Mouse (Mus musculus) liver, embryonic 11.5 days (tissue): ENCODE measurements at regions not wholly inside any gene's neighbourhood (a gene's known extent, or its start where the extent isn't known, plus 50 kb on each side); places are given as distances from the start of the nearest gene placed in this dataset.

Experiments
- ATAC-seq: fragments of 200-750 bp; cut with Nextera tagmentation; replicated peaks from 2 replicates; pipeline ENCODE4 v1.8.0; 2017; ENCODE audit warnings: moderate number of reproducible peaks, mild to moderate bottlenecking, moderate TSS enrichment, moderate library complexity; ENCODE audit not compliant: low FRiP score
- DNase-seq: peaks from one replicate; pipeline ENCODE4 v3.0.0-alpha.2; 2017; ENCODE audit warnings: low spot score
- H3K27ac ChIP-seq: fragments of 300-500 bp; sonication (generic); 2 replicates; pipeline ENCODE4 v1.5.1; 2014; ENCODE audit warnings: mild to moderate bottlenecking, low read depth, low read length, control low read depth
- H3K27me3 ChIP-seq: fragments of 300-500 bp; sonication (generic); replicated peaks from 2 replicates; pipeline ENCODE4 v1.6.1; 2014; ENCODE audit warnings: low read length, mixed read lengths; ENCODE audit not compliant: control insufficient read depth, insufficient read depth
- H3K36me3 ChIP-seq: fragments of 300-500 bp; sonication (generic); 2 replicates; pipeline ENCODE4 v1.6.1; 2014; ENCODE audit warnings: mild to moderate bottlenecking, low read length, moderate library complexity, mixed read lengths; ENCODE audit not compliant: control insufficient read depth, insufficient read depth
- H3K4me1 ChIP-seq: fragments of 300-500 bp; sonication (generic); replicated peaks from 2 replicates; pipeline ENCODE4 v1.6.1; 2014; ENCODE audit warnings: low read length, mixed read lengths; ENCODE audit not compliant: control insufficient read depth, insufficient read depth
- H3K4me2 ChIP-seq: fragments of 300-500 bp; sonication (generic); 2 replicates; pipeline ENCODE4 v1.6.1; 2014; ENCODE audit warnings: mild to moderate bottlenecking, control low read depth, moderate library complexity
- H3K4me3 ChIP-seq: fragments of 300-500 bp; sonication (generic); 2 replicates; pipeline ENCODE4 v1.5.1; 2014; ENCODE audit warnings: low read depth, low read length, control low read depth
- H3K9ac ChIP-seq: fragments of 300-500 bp; sonication (generic); 2 replicates; pipeline ENCODE4 v1.6.1; 2014; ENCODE audit warnings: low read depth, low read length, control low read depth
- H3K9me3 ChIP-seq: fragments of 300-500 bp; sonication (generic); 2 replicates; pipeline ENCODE4 v1.6.1; 2016; ENCODE audit warnings: low read length, inconsistent platforms, mixed read lengths; ENCODE audit not compliant: control insufficient read depth
- WGBS: fragments of 180-500 bp; shearing (Covaris S2); extraction: QIAGEN DNeasy Blood & Tissue Kit; methylation state at CpG from one replicate; pipeline ENCODE4 v1.1.7; 2014; 5-methylcytosine and 5-hydroxymethylcytosine counted together

- Histone ChIP-seq H3K9me3 (no peaks in the 10 kb centered on the region), H3K4me2 (no peak overlapping the region), H3K36me3 (no peaks in the 10 kb centered on the region), H3K27ac (no peak overlapping the region), H3K4me1 (no peaks in the 10 kb centered on the region), H3K4me3 (no peak overlapping the region), H3K9ac (no peak overlapping the region), H3K27me3 (no peaks in the 10 kb centered on the region)
- ATAC-seq = no peak
- DNase-seq = no peak
- 79% methylated on average over 2 of the region's 2 CpGs for WGBS
Measured at GRCm38 (mm10) chr10:97047566-97047965, 430.8 kb downstream of the Btg1 start.

- ATAC-seq (no peak), DNase-seq (no peak)
- H3K27ac ChIP-seq = no peak overlapping the region
- H3K4me3 ChIP-seq = no peak overlapping the region
- no peaks in the 10 kb centered on the region for H3K4me1 ChIP-seq
- no peak overlapping the region for H3K4me2 ChIP-seq
- H3K9me3 ChIP-seq = no peaks in the 10 kb centered on the region
- 53% methylated on average over 2 of the region's 2 CpGs for WGBS
- H3K36me3 ChIP-seq = no peaks in the 10 kb centered on the region
- no peaks in the 10 kb centered on the region for H3K27me3 ChIP-seq
- H3K9ac ChIP-seq = no peak overlapping the region
Measured at GRCm38 (mm10) chr10:97047996-97048395, 431.2 kb downstream of the Btg1 start.

GRCm38 (mm10) chr10:97054472-97054871 is 424.9 kb upstream of the Dcn start:
- 81% methylated on average over 3 of the region's 3 CpGs for WGBS
- Histone ChIP-seq H3K4me1 (no peaks in the 10 kb centered on the region), H3K36me3 (no peaks in the 10 kb centered on the region), H3K4me3 (no peak overlapping the region), H3K4me2 (no peak overlapping the region), H3K27ac (no peak overlapping the region), H3K9me3 (no peaks in the 10 kb centered on the region), H3K9ac (no peak overlapping the region), H3K27me3 (no peaks in the 10 kb centered on the region)
- DNase-seq (no peak), ATAC-seq (no peak)

GRCm38 (mm10) chr10:97061961-97062360 is 417.4 kb upstream of the Dcn start:
- H3K36me3 ChIP-seq = no peaks in the 10 kb centered on the region
- H3K9me3 ChIP-seq = no peaks in the 10 kb centered on the region
- DNase-seq (no peak), ATAC-seq (no peak)
- WGBS = 83% methylated on average over 3 of the region's 3 CpGs
- no peaks in the 10 kb centered on the region for H3K4me1 ChIP-seq
- no peak overlapping the region for H3K4me2 ChIP-seq
- no peak overlapping the region for H3K9ac ChIP-seq
- no peak overlapping the region for H3K27ac ChIP-seq
- H3K27me3 ChIP-seq = no peaks in the 10 kb centered on the region
- no peak overlapping the region for H3K4me3 ChIP-seq

- no peaks in the 10 kb centered on the region for H3K4me1 ChIP-seq
- H3K4me2 ChIP-seq = no peak overlapping the region
- no peaks in the 10 kb centered on the region for H3K27me3 ChIP-seq
- H3K27ac ChIP-seq = no peak overlapping the region
- H3K9me3 ChIP-seq = no peaks in the 10 kb centered on the region
- H3K9ac ChIP-seq = no peak overlapping the region
- no peak for ATAC-seq
- DNase-seq = no peak
- H3K36me3 ChIP-seq = no peaks in the 10 kb centered on the region
- H3K4me3 ChIP-seq = no peak overlapping the region
Measured at GRCm38 (mm10) chr10:97064546-97064945, 414.9 kb upstream of the Dcn start.

- no peak for DNase-seq
- Histone ChIP-seq H3K9me3 (no peaks in the 10 kb centered on the region), H3K9ac (no peak overlapping the region), H3K27ac (no peak overlapping the region), H3K4me1 (no peaks in the 10 kb centered on the region), H3K4me2 (no peak overlapping the region), H3K27me3 (no peaks in the 10 kb centered on the region), H3K4me3 (no peak overlapping the region), H3K36me3 (no peaks in the 10 kb centered on the region)
- ATAC-seq = no peak
- WGBS = 89% methylated on average over 5 of the region's 5 CpGs
Measured at GRCm38 (mm10) chr10:97078022-97078473, 401.4 kb upstream of the Dcn start.

- WGBS = 87% methylated on average over 6 of the region's 6 CpGs
- no peak overlapping the region for H3K27ac ChIP-seq
Measured at GRCm38 (mm10) chr10:97079575-97079974, 399.8 kb upstream of the Dcn start.

GRCm38 (mm10) chr10:97087286-97087685 is 392.1 kb upstream of the Dcn start:
- no peak for ATAC-seq
- H3K4me1 ChIP-seq = no peaks in the 10 kb centered on the region
- no peak for DNase-seq
- no peaks in the 10 kb centered on the region for H3K27me3 ChIP-seq
- H3K4me2 ChIP-seq = no peak overlapping the region
- H3K36me3 ChIP-seq = no peaks in the 10 kb centered on the region
- no peak overlapping the region for H3K4me3 ChIP-seq
- 79% methylated on average over 5 of the region's 5 CpGs for WGBS
- H3K9me3 ChIP-seq = no peaks in the 10 kb centered on the region
- no peak overlapping the region for H3K27ac ChIP-seq
- H3K9ac ChIP-seq = no peak overlapping the region

More at GRCm38 (mm10) chr10:97079575-97079974, 399.8 kb upstream of the Dcn start:
- no peak overlapping the region for H3K4me3 ChIP-seq
- H3K36me3 ChIP-seq = no peaks in the 10 kb centered on the region
- H3K4me2 ChIP-seq = no peak overlapping the region
- H3K9me3 ChIP-seq = no peaks in the 10 kb centered on the region
- no peak overlapping the region for H3K9ac ChIP-seq
- H3K4me1 ChIP-seq = no peaks in the 10 kb centered on the region
- DNase-seq = no peak
- no peak for ATAC-seq
- H3K27me3 ChIP-seq = no peaks in the 10 kb centered on the region

GRCm38 (mm10) chr10:97090254-97090653 is 389.2 kb upstream of the Dcn start:
- Histone ChIP-seq H3K4me2 (no peak overlapping the region), H3K27me3 (no peaks in the 10 kb centered on the region), H3K4me1 (no peaks in the 10 kb centered on the region), H3K9ac (no peak overlapping the region), H3K9me3 (no peaks in the 10 kb centered on the region), H3K36me3 (no peaks in the 10 kb centered on the region), H3K4me3 (no peak overlapping the region), H3K27ac (no peak overlapping the region)
- ATAC-seq = no peak
- DNase-seq = no peak
- WGBS = 78% methylated on average over 7 of the region's 7 CpGs
